Mouse (Mus musculus): ENCODE measurements around the gene Cchcr1.

- no peak for TF ChIP-seq CTCF (IDR thresholded peaks at IDR 0.05; ENCODE audit: low read depth, low read length)
- no peak for TF ChIP-seq POLR2A (IDR thresholded peaks at IDR 0.05; ENCODE audit: insufficient read depth, low read length)
Observed at GRCm38 (mm10) chr17:35469842-35470751, 46.8 kb upstream of the Cchcr1 start, which contains the start of gene H2-Q10.

Measured in ES-Bruce4 (cell line).